Mouse (Mus musculus) olfactory bulb, adult 2 months (tissue): Measurements from ENCODE around the gene Tnfsf13.

Source experiments
- CTCF ChIP-seq: fragments of 200-500 bp; IDR thresholded peaks from 2 replicates; pipeline ENCODE4 v1.5.1; 2012; ENCODE audit warnings: low read depth, mild to moderate bottlenecking, low read length, moderate library complexity; ENCODE audit not compliant: insufficient read depth
- POLR2A ChIP-seq: fragments of 200-500 bp; IDR thresholded peaks from 2 replicates; pipeline ENCODE4 v1.6.1; 2012; ENCODE audit warnings: mild to moderate bottlenecking, low read depth, low read length, moderate library complexity; ENCODE audit not compliant: insufficient read depth

- TF ChIP-seq POLR2A (no peak), CTCF (no peak)
Observed at GRCm38 (mm10) chr11:69645860-69646259, 39.7 kb downstream of the Tnfsf13 start.
